Mouse (Mus musculus): Measurements from ENCODE around the gene Gcgr.

Gcgr gene

DNA sequence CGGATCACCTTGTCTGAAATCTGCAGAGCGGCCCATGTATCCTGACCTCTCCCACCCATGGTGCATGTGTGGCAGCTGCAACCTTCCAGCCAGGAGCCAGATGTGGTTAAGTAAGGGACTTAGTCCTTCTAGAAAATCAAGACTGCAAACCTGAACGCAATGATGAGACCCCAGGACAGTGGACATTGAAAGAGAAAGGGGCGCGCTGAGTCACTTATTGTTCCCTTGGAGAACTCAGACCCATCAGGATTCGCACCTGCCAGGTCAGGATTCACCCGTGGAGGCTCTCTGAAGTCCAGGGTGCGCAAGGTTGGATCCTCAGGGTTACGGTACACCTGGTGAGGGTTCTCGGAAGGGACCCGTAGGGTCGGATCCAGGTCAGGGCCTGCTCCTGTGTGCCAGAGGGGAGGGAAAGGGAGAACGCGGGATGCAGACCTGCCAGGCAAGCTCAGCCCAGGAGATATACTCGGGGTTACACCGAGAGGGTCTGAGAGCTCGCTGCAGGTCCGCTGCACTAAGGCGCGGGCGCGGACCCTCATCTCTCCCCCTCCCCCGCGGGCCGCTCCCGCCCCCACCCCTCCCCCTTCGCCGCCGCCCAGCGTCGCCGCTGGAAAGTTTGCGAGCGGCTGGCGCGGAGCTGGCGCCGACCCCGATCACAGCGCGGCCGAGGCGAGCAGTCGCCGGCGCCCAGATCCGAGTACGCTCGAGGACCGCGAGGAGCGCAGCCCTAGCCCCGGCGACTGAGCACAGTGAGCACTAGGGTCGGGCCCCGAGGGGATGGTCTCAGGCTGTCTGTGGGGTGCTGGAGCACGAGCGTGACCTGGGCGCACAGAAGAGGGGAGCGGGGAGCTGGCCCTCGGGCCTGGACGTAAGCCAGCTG, at the start of gene Gcgr:
Gene Gcgr (plus strand): TSS at position 615 of the 880 bp plus-strand sequence.
- DNase-seq = no peak

DNA sequence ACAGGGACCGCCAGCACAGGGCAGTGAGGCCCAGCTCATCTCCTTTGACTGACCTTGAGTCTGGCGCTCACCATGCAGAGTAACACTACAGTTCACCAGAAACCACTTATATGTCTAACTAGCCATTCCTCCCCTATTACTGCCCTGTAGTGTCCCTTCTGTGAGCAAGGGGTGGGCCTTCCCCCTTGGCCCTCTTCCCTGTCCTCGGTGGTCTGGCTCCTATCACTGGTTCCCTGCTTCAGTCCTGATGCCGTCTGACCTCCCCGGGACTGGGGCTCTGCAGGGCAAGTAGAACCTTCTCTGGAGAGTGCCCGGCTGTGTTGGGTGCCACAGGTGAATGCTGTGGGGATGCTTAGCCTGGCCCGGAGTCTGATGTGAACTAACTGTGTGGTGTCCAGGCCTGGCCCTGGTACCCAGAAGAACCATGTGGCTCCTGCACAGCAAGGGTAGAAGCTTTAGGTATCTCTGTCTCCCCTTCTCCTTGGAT, 47.0 kb upstream of the Gcgr start:
- DNase-seq = peak; percentile 54

DNA sequence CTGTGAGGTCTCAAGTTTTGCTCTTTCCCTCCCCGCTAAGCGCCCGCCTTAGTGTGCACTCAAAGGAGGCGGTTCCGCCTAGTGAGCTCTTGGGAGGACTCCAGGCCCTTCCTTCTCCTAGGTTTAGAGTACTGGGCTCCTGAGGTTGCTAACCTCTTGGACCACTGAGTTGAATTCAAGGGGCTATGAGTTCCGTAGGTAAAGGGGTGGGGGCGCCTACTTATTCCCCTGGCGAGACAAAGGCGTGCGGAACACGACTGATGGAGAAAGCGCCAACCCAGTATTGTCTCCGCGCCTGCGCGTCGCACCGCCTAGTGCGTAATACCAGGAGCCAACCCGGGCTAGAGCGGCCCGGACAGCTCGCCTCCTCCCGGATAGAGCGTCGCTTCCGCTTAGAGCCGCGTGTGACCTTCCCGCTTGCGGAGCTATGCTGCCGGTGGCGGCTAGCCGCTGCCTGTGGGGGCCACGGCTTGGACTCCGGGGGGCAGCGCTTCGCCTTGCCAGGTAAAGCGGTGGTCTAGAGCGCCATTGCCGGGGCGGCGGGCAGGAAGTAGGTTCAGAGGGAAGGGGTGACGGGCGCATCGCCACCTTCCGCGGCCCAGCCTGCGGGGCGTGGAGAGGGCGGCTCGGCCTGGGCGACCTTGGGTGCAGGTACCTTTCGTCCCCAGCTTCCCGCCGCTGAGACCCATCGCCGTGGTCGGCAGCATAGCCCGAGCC, 46.1 kb upstream of the Gcgr start, which contains the start of gene Mrpl12:
Gene Mrpl12 (plus strand): TSS at position 349 of the 717 bp plus-strand sequence.
- peak; percentile 91 for DNase-seq

DNA sequence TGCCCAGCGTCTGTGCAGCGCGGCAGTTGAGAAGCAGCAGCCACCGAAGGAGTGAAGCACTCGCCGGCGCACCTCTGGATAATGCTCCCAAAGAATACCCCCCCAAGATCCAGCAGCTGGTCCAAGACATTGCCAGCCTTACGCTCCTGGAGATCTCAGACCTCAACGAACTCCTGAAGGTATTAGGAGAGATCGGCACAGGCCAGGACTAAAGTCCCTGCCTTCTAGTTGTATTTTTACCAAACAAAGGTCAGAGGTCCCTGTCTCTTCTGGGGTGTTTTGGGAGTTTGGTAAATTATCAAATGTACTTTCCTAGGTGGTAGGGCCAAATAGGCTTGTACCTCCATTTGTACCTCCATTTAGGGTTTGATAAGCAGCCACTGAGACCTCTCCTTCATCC, 45.2 kb upstream of the Gcgr start:
- DNase-seq = no peak

DNA sequence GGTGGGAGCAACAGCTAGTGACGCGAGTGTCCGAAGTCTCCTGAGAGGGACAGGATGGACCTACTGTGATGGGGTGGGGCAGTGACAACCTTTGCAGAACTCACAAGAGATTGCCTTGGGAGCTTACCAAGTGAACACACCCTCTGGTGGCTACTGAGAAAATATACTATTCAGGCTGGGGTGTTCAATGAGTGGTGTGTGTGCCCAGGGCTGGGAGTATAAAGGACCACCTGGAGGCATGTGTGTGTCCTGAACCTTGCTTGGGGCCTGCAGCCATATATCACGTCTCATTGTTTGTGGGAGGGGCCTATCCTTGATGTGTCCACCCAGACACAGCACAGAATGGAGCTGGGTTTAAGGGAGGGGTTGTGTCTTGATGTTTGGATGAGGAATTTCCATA, 42.0 kb upstream of the Gcgr start:
- no peak for DNase-seq

DNA sequence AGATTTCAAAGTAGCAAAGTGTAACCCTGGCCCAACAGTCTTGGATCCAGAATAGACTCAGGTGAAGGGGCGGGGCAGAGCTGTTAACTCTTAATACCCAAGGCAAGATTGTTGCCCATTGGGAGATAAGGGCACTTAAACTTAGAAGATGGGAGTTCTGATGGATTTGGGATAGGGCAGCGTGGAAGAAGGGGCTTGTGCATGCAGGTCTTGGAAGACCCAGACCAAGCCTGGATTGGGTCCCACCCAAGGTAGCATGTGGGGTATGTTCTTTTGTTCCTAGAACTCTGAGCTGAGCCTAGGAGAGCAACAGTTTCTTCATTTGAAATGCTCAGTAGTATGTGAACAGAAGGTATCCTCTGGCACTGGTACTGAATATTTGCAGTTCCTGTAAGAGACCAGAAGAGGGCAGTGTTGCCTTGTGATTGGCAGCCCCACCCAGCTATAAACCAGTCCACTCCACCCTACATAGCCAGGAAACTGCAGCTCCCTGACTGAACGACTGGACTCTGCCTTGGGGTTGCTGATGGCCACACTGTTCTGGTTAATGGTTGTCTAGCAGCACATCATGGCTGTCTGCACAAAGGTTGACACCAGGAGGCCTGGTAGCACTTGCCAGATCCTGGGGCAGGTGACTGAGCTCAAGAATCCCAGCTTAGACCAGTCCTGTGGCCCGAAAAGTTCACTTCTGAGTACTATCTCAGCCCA, 41.3 kb upstream of the Gcgr start:
- DNase-seq = peak; percentile 81

DNA sequence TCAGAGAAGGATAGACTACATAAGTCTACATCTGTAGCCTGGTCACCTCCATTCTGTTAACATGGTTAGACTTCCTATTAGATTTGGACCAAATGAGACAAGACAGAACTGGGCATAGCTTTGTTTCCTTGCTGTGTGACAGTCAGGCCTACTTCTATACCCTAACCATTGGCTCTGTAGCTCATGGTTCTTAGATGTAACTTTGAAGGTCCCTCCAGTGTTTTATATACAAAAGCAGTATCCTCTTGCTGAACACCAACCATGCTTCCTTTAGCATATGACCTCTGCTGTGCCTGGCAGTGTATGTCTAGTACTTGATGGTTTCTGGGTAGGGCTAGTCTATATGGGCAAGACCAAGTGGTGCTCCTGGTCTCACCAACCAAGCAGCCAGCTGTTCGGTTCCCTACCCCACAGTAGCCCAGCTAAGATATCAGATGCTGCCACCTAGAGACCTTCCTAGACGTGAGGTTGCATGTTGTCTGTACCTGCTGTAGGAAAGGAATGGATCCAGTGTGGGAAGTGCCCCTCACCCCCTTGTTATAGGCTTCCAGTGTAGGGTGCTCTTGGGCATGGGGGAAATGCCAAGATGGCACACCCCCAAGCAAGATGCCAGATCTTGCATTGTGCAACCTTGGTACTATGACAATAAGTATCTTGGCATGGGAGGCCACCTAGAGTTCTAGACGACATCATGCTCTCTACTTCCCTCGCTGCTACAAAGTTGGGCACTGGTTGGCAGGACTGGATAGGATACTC, 40.0 kb upstream of the Gcgr start:
- peak; percentile 54 for DNase-seq

DNA sequence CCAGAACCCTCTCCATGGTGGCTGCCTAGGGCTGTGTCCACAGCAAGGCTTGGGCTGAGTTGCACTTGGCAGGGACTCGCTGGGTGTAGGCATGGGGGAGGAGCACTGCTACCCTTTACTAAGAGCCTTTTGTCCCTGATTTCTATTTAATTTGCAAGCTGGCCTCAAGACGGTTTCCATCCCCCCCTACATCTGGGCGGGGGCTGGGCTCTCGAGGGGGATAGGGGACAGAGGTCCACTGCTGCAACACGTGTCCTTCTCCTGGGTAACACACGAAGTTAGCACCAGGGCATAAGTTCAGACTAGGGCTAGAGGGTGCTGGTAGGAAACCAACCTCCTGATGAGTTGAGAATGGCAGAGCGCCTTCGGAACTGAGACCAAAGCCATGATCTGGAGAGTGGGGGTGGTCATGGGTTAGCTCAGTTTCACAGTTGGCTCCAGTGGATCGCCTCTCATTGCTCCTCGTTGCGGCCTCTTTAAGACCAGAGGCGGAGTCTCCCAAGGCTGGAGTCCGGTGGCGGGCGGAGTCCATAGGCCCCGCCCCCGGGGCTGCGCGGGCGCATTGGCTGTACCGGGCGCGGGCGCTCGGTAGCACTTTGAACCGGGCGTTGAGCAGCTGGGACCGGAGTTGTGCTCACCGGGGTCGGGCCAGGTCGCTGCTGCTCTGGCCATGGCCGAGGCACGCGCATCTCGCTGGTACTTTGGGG, 39.0 kb upstream of the Gcgr start, which contains the start of gene Slc25a10:
Gene Slc25a10 (plus strand): TSS at position 524 of the 707 bp plus-strand sequence.
- peak; percentile 89 for DNase-seq

DNA sequence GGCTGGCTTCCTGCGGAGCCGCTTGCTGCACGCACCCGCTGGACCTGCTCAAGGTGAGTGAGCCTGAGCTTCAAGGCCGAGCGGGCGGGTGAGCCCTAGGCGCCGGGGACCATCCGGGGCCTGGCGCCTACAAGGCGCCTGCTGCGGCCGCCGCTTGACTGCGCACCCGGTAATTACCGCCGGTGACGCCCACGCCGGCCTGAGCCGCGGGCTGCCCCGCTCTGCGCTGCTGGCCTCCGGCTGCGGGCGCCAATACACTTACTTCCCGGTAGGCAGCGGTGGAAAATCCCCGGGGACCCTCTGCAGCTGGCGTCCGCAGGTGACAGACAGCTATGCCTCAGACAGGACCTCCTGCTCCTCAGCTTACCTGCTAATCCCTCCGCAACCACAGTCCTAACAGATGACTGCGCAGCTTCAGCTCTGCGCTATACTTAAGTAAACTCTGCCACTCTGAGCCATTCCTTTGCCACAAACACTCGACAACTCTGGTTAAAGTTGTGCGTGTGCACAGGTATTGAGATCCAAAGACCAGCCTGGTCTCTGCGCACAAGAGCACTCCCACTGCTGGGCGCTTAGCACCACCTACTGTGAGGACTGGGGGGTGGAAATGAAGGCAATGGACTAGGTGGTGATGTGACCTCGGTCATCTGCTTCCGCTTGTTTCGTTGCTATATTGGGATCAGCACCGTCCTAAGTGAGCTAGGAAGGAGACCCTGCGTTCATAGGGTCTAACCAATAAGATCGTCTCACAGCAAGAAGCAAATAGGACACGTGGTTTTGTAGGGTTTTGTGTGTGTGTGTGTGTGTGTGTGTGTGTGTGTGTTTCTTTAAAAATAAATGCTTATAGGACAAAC, 38.2 kb upstream of the Gcgr start:
- DNase-seq = no peak

DNA sequence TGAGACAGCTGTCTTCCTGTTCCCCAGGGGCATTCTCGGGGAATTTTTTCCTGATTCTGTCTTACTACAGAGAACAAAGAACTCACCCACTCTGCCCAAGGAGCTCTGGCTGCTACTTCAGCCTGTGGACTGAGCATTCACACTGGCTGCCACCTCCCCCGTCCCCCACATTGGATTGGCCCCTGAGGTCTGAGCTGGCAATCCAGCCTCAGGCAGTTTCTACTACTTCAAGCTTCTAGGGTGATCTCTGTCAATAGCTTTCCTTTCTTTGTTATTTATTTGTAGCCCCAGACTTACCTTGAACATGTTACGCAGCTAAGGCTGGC, 37.7 kb upstream of the Gcgr start:
- DNase-seq = no peak

DNA sequence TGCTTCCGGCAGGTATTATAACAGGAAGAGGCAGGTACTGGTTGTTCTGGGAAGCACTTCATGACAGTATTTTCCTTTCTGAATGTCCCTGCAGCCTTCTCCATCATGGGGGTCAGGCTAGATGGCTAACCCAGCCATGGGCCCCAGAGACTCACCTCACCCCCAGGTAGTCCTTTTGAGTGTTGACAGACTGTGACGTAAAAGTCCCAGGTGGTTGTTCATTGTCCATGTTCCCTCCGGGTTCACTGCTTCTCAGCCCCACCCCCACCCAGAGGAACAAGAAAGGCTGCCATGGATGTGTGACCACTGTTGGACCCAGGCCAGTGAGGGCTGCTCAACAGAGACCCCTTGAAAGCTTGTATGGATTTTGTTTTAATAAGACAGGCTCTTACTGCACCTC, 37.1 kb upstream of the Gcgr start:
- no peak for DNase-seq

DNA sequence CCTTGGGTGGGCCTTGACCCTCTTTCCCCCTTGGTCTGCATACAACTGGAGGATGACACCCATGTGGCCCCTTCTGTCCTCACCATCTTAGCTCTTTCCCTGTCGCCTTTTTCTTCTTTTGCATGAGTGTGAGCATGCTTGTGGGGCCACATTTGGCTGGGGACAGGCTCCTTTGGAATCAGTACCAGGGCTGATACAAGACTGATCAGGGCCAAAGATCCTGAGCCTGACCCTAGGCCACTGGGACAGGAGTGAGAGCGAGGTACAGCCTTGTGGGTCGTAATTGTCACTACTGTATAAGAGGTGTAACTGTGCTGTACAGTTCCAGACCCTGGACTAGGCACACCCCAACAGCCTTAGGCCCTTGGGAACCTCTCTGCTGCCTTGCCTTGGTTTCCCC, 36.6 kb upstream of the Gcgr start:
- no peak for DNase-seq

DNA sequence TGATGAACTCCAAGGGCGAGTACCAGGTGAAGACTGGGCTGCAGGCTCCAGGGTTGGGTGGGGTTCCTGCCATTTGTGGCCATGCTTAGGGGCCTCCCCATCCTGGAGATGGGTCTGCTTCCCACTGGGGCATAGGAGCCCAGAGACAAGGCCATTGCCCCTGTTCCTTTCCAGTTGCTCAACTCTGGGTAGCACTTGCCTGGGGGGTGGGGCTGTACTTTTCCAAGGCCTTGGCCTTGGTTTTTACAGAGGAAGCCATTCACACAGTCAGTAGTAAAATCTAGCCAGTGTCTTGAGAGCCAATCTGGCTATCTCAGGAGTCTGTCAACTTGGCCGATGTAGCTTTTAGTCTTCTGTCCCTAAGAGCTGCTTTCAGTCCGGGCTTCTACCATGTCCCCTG, 33.1 kb upstream of the Gcgr start:
- DNase-seq = no peak

DNA sequence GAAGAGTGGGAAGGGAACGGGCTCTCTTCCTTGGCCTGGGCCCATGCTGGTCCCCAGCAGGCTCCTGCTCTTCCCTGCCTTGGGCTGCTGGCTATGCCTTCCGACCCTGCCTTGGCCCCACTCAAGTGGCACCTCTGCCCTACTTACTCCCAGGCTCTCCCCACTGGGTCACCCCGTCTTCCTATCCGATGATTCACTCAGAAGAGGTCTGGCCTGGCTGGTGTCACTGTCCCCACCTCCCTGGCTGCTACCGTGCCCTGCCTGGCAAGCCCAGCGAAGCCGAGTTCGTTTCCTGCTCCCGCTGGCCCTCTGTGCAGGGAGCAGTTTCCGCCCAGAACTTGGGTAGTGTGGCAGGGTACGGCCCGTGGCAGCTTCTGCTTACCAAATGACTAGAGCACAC, 32.3 kb upstream of the Gcgr start:
- no peak for DNase-seq

DNA sequence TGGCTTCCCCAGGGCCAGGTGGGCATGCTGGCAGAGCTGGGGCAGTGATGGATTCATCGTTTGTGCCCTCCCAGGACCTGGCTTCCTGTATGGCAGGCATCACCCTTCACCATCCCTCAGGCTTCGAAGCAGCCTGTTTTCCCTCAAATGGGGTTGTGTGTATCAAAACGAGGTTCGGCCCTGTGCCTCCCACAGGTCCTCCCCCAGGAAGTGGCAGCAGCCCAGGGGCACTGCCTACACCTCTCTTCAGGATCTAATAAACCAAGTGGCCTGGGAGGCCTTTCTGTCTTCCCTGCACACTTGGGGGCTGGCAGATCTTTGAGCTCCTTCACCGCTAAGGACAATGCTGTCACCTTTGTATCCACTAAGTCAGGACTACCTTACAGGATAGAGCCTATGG, 31.6 kb upstream of the Gcgr start:
- no peak for DNase-seq

DNA sequence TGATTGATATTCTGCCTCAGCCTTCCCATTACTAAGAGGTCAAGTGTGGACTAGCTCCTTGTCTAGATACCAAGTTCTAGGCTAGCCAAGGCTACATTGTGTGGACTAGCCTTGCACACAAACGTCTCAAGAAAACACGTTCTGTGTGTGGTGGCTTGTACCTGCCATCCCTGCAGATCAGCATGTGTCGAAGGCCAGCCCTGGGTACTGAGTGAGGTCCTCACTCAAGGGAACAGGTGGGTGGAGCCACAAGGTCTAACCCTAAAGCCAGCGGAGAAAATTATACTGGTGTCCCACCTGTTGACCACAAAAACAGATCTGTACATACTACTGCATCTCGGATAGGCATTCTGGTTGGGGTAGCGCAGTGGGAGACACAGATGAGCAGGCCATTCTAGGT, 30.6 kb upstream of the Gcgr start:
- DNase-seq = no peak

DNA sequence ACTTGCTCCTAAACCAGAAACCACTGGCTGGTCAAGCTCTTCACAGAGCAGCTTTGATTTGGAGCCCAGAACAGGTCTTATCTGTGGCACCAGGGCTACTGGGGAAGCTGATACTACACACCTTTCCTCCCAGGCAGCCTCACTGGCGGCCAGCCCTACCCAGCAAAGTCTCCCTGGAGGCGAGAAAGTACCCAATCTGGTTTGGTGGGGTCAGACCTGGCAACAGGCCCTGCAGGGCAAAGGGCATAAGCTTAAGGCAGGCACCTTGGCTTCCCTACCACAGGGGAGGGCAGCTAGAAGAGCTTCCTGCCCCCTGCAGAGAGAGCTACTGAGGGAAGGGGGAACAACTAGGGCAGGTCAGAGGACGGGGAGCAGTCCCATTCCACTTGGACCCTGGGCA, 30.1 kb upstream of the Gcgr start:
- DNase-seq = no peak

DNA sequence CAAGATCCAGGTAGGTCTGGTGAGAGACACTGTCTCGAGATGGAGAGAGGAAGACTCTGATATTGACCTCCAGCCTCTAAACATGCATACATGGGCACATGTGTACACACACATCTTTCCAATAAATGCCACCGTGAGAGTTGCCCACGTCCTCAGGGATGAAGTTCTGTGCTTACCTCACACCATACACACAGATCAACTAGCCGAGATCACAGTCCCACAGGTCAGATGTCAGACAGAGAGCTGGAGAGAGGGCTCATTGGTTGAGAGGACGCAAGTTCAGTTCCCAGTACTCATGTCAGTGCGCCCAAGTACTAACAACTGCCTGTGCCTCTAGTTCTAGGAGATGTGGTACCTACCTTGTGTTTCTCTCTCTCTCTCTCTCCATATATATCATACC, 29.5 kb upstream of the Gcgr start:
- DNase-seq = no peak

DNA sequence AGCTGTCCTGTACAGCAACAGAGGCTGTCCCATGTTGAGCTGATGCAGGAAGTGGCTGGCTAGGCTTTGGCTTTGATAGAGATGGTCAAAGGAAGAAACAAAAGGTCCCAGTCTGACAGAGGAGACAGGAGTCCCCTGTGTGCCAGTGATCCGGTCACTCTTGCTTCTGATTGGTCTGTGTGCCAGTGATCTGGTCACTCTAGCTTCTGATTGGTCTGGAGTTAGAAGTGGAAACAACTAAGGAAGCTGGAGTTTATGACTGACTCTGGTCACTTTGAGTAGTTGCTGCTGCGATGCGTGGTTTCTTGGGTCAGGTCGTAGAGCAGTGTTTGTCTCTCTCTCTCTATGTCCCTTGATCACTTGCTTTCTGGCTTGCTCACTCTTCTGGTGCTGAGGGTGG, 28.8 kb upstream of the Gcgr start:
- no peak for DNase-seq

DNA sequence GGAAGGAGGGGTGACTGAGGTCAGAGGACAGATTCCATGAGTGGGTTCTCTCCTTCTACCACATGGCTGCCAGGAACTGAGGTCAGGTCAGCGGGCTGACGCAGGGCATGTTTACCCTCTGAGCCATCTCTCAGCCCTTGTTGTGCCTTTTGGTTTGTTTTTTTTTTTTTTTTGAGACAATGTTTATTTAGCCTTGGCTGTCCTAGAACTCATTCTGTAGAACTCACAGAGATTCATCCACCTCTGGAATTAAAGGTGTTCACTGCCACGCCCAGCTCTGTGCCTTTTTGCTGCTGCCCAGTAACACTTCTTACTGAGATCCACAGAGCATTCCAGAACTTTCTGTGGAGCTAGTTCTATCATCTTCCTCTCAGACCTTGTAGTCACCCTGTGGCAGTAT, 24.8 kb upstream of the Gcgr start:
- DNase-seq = no peak

DNA sequence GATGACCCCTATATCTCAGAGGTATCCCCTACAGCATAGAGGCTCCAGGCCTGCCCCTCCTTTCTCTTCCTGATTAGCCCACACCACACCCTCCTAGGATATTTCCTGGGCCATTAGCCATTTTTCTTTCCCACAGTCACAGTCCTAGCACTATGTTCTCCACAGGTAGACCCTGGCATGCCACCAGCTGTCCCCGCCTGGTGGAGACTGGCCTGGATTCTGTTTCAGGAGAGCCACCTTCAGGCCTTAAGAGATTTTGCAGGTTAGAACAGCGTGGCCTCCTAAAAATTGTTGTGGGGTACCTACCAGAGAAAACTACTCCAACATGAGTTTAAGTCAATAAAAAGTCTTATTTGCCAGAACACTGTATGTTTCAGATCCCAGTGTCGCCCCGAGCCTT, 23.6 kb upstream of the Gcgr start:
- DNase-seq = no peak
